Mouse (Mus musculus) kidney, adult 11 months (tissue): Measurements from ENCODE around the gene Rad51c.

Experiments used
- DNase-seq: peaks from one replicate; pipeline ENCODE4 v3.0.0; 2022

Rad51c gene

DNA sequence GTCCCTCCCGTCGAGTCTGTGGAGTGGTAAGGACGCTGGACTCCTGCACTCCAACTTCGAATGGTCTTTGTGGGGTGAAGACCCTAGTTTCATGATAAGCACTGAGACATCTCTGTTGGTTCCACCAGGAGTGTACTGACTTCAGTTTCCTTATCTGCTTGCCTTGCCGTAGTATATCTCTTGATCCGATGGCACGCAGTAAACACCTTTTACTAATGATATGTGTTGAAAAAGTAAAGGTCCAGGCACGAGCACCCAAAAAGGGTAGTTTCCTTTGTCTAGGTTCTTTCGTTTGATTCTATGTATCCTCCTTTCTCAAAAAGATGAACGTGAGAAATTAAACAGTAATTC is 45.5 kb downstream of the Rad51c start:
- no peak for DNase-seq

DNA sequence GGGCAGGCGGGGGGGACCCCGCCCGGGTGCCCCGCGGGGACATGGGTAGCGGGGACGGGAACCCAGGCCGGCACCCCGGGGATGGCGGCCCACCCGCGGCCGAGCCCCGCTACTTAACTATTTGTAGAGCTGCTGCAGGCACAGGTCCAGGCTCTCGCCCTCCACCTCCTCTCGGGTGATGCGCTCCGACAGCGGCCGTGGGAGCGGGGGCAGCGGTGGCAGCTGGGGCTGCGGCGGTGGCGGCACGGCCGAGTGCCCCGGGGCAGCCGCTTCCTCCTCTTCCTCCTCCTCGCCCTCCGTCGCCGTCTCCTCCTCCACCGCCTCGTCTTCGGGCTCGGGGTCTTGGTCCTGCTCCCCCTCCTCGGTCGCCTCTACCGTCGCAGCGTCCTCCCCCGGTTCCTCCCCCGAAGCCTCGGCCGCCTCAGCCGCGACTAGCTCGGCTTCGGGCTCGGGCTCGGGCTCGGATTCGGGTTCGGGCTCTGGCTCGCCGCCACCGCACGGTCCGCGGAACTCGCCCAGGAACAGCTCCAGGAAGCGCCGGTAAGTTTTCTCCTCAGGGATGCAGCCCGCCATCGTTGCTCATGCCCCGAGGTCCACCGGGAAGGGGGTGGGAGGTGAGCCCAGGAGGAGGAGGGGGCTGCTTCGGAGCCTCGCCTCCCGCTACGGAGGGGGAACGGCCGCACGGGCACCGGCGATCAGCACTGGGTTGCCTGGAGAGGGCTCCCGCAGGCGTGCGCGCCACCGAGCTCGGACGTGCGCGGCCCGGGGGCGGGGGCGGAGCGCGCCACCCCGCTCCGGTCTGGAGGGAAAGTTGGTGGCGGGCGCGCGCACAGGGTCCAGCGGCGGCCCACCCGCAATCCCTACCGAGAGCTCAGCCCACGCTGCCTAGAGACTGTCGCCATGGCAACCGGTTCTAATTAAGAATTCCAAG is 46.2 kb downstream of the Rad51c start, which contains the start of gene Ppm1e:
Ppm1e (minus strand) TSS at position 693 of the 931 bp plus-strand sequence.
- DNase-seq: peak; percentile 57

DNA sequence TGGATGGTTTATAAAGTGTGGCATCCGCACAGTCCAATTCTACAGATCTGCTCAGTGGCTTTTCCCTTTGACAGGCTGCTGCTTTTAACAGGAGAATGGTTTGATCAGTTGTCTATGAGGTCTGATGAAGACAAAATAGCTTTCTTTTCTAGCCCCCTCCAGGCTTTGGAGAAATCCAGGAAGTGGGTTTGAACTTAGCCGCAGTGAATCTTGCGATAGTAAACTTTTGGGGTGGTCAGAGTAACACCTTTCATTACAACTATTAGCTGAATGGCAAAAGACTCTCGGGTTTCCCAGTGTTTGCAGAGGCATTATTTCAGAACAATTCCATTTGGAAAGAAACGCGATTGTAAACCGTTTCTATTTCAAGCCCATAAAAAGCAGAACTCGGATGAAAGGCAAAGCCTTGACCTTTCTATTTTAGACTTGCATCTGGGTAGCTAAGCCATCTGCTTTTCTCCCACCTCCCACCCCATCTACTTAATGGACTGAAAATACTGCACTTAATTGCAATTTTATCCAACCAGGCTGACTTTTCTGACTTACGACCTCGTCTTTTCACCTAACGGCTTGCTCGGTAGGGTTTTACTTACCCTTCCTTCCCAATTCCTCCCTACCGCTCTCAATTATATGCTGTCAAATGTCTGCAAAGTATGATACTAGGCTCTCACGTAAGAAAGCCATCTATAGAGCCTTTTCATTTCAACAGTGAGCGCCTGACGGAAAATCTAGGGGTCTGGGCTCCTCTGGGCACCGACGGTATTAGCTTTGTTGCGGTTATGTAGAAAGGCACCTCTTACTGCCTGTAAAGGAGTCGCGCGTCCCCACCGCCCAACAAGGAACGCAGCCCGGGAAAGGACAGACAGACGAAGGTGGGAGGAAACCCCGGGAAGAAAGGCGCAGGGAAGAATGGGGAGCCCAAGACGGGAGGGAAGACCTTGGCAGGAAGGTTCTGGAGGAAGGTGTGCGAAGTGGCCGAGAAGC is 47.1 kb downstream of the Rad51c start:
- no peak for DNase-seq

DNA sequence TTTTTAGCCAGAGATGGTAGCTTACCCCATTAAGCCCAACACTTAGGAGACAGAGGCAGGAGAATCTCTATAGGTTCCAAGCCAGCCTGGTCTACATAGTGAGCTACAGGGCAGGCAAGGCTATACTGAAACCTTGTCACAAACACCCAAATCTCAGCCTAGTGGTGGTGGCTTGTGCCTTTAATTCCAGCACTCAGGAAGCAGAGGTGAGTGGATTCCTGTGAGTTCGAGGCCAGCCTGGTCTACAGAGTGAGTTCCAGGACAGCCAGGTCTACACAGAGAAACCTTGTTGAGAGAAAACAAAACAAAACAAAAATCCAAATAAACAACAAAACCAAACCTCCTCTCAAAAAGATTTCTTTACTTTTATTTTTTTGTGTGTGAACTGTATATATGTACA is 49.9 kb downstream of the Rad51c start:
- DNase-seq: no peak

DNA sequence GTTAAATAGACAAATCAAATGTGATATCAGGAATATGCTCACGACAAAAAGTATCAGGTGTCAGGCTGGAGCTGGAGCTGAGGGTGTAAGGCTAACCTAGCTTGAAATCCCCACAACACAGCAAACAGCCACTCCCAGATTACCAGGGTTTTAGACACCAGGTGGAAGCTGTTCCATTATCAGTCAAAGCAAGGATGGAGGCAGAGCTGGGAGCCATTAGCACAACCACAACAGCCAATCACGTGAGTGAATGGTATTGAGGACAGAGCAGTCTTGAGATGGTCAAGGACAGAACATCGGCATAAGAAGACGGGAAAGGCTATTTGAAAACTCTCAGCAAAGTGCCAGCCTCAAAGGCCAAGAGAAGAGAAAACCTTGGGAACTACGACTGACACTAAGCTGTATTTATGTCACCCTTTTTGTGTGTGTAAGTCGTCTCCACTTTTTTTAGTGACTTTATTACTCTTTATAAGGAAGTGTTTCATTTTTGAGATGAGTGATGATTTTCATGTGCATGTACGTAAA is 51.0 kb downstream of the Rad51c start:
- DNase-seq: no peak
